Mouse (Mus musculus): Measurements from ENCODE around the gene Taf10.

- TF ChIP-seq CTCF (IDR thresholded peaks at IDR 0.05; ENCODE audit: borderline replicate concordance, control insufficient read depth, extremely low read depth, insufficient read depth, low read length, poor library complexity) (no peak), POLR2A (IDR thresholded peaks at IDR 0.05; ENCODE audit: control insufficient read depth, extremely low read depth, insufficient read depth, low read length, poor library complexity) (no peak)
These were observed 34.5 kb upstream of the Taf10 start for GRCm38 (mm10) chr7:105778553-105779265.

Measured in thymus, adult 2 months (tissue).